Mouse (Mus musculus) urinary bladder, adult 18-20 months (tissue): Measurements from ENCODE around the gene Hist1h2bn.
"Not testable (repeated sequence)": the region's sequence is repeated elsewhere in the genome, so short reads cannot be mapped to it uniquely, and the experiment has no call there.

Source experiments
- DNase-seq, 2 experiments: peaks; one replicate each; pipeline ENCODE4 v3.0.0; 2022; ENCODE audit warnings: low spot score in 2 of 2, mixed read lengths in 2 of 2

The Hist1h2bn gene

DNA sequence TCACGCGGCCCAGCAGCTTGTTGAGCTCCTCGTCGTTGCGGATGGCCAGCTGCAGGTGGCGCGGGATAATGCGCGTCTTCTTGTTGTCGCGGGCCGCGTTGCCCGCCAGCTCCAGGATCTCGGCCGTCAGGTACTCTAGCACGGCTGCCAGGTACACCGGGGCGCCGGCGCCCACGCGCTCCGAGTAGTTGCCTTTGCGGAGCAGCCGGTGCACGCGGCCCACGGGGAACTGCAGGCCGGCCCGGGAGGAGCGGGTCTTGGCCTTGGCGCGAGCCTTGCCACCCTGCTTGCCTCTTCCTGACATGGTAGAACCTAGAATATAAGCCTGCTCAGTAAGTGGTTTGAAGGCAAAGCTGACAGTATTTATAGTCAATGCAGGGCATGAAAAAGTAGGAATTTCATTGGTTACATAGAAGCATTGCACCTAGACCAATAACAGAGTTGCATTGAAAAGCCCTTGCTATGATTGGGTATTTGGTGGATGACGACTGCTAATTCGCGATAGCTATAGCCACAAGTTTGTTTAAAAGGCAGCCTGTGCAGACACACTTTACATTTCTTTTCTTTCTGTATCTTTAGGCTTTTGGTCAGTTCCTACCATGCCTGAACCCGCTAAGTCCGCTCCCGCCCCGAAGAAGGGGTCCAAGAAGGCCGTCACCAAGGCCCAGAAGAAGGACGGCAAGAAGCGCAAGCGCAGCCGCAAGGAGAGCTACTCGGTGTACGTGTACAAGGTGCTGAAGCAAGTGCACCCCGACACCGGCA is at the start of gene Hist1h2bn, which contains the start of gene Hist1h2ak:
Hist1h2bn (plus strand) TSS at position 600 of the 762 bp plus-strand sequence.
Hist1h2ak (minus strand) TSS at position 304 of the 762 bp plus-strand sequence.
- DNase-seq: peak; percentile 9 to 23

DNA sequence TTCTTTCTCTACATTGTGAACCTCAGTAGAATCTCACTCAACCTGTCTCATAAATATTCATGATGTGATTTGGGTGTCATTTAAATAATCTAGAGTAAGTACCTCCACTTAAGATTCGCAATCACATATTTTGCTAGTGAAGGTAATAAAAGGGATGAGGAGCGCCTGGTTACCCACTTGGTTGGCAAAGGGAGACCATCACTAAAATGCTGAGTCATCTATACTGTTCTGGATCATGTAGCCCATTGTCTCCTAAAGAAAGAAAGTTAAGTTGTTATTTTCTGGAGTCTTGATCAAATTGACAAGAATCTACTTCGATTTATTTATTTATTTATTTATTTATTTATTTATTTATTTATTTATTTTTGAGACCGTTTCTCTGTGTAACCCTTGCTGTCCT is 47.3 kb upstream of the Hist1h2bn start:
- no peak for DNase-seq

GRCm38 (mm10) chr13:21710031-21710711 is 43.8 kb upstream of the Hist1h2bn start:
- DNase-seq: peak; percentile 77 to 80

DNA sequence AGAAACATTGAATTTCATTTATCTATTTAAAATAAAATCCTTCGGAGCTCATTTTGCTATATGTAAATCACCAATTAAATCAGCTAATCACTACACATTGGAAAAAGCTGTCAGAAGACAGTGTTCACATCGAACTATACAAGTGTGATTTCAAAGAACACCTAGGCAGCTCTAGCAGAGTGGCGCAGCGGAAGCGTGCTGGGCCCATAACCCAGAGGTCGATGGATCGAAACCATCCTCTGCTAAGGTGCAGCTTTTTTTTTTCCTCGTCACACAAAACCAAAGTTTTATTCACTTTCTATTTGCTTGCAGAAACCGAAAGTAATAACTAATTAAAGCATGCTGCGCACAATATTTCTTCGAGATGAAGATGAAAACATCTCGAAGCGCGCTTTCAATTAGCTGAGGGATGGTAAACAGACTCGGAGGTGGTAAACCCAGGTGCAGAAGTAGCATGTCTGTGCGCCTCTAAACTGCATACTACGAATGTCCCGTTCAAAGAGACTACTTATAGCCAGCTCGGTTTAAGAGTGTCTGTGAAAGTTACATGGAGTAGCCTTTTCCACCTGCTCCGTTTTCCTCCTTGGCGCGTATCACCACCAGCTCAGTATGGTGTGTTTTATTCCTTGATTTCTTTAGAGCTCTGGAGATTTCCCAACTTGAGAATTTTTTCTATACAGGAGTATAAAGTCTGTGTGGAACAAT is 43.0 kb upstream of the Hist1h2bn start:
- peak; percentile 70 to 77 for DNase-seq

DNA sequence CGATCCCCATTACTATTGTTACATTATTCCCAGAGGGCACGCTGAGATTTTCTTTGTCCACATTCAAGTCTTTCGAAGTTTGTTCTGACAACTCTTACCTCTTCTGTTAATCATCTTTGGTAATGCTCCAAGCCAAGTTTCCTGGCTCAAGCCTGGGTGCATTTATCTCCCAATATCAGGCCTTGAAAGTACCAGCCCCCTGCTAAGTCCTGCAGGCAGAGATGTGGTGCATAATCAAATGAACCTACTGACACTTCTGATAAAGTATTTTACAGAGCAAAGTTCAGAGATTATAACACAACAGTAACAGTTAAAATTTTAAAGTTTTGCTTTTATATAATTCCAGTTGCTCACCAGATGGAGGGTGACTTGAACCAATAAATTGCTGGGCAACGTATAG is 42.2 kb upstream of the Hist1h2bn start:
- DNase-seq: no peak

- DNase-seq: peak in 1 of 2 experiments; percentile 28
Observed at GRCm38 (mm10) chr13:21714725-21715124, 39.2 kb upstream of the Hist1h2bn start.

DNA sequence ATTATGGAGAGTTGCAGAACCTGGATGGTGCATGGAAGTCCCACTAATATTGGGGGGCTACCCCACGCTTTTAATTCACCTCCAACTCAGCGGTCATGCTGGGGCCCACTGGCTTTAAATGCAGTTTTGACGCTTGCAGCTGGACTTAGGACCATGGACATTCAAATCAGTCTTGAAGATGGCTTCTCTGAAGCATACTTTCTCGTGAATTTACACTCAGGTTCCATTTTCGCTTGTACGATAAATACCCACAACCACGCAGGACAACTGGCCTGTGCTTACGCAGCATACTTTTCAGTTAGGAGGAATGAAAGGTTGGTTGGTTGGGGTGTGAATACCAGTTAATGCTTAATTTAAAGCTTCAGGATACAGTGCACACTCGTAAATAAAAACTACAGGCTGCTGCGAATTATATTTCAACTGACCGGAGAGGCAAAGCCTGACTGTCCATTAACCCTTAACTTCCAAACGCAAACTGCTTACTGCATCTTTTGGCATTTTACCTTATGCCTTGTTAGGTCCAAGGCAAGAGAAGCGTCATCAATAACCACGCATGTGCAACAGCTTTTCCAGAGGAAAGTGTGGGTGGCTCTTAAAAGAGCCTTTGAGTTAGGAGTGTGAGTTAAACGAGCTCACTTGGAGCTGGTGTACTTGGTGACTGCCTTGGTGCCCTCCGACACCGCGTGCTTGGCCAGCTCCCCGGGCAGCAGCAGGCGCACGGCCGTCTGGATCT is 38.6 kb upstream of the Hist1h2bn start:
- DNase-seq: no peak

- peak; percentile 63 to 70 for DNase-seq
Observed at GRCm38 (mm10) chr13:21715864-21716539, 37.9 kb upstream of the Hist1h2bn start, which contains the start of the genes Hist1h2bl and Hist1h2ai. Gene Hist1h2bl (minus strand): TSS chr13:21716143. Gene Hist1h2ai (plus strand): TSS chr13:21716422.

DNA sequence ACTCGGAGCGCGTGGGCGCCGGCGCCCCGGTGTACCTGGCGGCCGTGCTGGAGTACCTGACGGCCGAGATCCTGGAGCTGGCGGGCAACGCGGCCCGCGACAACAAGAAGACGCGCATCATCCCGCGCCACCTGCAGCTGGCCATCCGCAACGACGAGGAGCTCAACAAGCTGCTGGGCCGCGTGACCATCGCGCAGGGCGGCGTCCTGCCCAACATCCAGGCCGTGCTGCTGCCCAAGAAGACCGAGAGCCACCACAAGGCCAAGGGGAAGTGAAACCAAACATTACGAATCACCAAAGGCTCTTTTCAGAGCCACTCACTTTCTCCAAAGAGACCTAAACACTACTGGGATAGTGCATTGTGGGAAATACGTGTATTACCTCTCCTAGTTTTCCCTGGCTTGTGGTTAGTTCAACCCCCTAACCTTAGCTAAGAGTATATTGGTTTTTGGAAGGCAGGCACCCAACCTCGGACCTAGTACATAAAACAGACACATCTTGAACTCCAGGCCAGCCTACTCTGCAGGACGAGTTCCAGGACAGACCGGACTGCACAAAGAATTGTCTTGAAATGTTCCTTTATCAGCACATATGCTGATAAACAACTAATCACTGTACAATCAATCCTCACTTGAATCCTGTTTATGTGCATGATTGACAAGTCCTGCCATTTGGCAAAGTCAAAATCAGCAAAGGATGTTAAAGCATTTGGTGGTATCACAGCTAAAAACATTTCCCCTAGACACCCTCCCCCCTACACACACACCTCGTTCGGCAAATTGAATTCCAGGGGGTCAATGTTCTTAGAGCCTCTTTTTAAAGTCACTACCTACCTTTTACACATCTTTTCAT is 37.2 kb upstream of the Hist1h2bn start:
- DNase-seq: not testable (repeated sequence)

GRCm38 (mm10) chr13:21717397-21718357 is 36.2 kb upstream of the Hist1h2bn start, which contains the start of gene Hist1h3h:
Gene Hist1h3h (plus strand): TSS chr13:21717659.
- peak; percentile 45 to 64 for DNase-seq

DNA sequence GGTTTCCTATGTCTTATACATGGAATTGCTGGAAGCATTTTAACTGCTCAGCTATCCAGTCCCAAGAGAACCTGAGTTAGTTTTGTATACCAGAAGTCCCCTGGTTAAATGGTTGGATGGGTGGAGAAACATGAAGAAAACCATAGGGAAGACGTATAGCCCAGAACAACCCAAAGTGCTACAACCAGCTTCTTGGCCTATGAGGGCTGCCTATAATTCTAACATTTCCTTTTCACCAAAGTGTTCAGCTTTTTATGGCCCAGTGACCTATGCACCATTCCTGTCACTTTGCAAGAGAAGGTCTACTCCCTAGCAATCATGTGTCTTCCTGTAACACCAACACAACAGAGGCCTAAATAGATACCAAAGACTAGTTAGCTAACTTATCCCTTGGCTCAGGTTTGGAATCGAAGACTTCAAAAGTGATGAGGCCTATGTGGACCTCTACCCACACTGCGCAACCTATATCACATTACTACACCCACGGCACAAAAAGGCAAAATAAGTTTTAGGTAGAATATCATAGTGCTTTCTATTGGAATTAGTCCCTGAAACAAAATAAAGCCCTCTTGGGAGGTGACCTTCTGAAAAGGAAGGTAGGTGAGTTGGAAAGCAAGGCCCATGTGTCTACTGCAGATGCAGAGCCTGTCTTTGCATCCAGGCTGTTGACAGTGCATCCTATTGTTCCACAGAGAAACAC is 35.4 kb upstream of the Hist1h2bn start:
- no peak for DNase-seq

DNA sequence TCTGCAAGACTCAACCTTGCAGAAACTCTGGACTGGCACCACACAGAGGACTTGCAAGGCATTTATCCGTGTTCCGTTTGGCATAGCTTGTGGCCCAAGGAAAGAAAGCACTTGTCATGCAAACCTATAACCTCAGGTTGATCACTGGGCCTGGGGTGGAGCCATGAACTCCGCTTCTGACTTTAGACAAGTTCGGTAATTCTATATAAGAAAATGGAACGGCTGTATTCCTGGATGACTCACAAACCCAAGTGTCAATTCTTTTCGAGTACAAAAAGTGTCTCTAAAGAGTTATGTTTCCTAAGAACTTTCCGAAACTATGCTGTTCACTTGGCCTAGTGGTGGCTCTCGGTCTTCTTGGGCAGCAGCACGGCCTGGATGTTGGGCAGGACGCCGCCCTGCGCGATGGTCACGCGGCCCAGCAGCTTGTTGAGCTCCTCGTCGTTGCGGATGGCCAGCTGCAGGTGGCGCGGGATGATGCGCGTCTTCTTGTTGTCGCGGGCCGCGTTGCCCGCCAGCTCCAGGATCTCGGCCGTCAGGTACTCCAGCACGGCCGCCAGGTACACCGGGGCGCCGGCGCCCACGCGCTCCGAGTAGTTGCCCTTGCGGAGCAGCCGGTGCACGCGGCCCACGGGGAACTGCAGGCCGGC is 32.7 kb upstream of the Hist1h2bn start:
- DNase-seq: not testable (repeated sequence)

DNA sequence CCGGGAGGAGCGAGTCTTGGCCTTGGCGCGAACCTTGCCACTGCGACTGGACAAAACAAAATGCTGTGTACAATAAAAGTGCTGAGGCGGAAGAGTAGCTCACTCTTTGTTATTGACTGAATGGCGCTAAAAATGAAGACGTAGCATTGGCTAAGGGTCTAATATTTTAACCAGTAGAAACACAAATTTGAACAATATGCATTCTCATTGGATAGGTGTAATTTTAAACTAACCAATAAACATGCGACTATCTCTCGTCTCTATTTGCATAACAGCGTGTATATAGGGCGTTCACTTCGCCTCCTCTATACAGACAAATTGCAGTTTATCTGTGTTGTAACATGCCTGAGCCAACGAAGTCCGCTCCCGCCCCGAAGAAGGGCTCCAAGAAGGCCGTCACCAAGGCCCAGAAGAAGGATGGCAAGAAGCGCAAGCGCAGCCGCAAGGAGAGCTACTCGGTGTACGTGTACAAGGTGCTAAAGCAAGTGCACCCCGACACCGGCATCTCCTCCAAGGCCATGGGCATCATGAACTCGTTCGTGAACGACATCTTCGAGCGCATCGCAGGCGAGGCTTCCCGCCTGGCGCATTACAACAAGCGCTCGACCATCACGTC is 32.1 kb upstream of the Hist1h2bn start, which contains the start of gene Hist1h2bm:
Hist1h2bm (plus strand) TSS at position 288 of the 616 bp plus-strand sequence.
- DNase-seq: peak; percentile 42 to 47

DNA sequence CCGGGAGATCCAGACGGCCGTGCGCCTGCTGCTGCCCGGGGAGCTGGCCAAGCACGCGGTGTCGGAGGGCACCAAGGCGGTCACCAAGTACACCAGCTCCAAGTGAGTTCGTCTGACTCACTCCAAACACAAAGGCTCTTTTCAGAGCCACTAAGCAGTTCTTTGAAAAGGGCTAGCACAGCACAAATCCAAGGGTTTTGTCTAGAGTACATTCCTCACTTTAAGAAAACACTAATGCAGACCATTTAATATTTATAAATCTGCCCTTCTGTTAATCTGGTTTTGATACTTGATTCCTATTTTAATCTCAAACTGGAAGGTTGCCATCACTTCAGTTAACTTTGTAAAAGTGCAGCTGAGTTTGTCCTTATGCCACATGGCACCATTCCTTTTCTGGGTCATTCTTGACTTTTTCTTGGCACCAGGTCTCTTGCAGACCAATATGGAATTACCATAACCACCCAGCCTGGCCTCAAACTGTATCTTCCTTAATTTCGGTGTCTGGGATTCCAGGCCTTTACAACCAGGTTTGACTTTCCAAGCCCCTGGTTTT is 31.5 kb upstream of the Hist1h2bn start:
- no peak for DNase-seq

DNA sequence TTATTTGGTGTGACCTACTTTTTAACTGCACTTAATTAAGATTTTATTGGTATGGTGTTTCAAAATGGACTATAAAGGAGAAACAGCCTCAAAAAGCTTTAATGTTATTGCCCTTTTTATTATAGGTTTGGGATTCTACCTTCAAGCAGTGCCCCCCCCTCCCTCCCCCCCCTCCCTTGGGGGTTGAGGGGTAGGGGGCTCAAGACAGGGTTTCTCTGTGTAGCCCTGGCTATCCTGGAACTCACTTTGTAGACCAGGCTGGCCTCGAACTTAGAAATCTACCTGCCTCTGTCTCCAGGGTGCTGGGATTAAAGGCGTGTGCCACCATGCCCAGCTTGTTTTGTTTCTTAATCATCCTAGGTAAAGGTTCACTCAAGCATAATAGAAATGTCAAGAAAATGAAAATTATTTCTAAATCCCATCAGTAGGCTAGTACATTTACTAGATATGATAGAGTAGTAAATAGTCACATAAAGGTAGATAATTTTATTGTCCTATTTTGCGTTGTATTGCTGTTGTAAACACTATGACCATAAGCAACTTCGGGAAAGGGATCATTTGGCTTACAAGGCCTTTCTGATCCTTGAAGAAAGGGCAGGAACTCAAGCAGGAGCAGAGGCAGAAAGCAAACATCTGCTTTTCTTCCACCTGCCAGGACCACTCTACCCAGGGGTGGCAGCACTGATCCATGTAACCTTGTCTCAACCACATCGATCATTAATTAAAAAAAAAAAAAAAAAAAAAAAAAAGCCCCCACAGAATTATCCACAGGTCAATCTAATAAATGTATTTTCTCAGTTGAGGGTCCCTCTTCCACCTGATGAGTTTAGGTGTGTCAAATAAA is 30.7 kb upstream of the Hist1h2bn start:
- DNase-seq: no peak
